Mouse (Mus musculus) kidney, postnatal 36 days (tissue): ENCODE results near the gene Gm10024.
"Not testable (repeated sequence)": the region's sequence is repeated elsewhere in the genome, so short reads cannot be mapped to it uniquely, and the experiment has no call there.

Experiments used
- DNase-seq, 2 experiments: peaks; one replicate each; pipeline ENCODE4 v3.0.0; 2021 to 2022; ENCODE audit warnings: mixed read lengths in 2 of 2

Gm10024 gene

DNA sequence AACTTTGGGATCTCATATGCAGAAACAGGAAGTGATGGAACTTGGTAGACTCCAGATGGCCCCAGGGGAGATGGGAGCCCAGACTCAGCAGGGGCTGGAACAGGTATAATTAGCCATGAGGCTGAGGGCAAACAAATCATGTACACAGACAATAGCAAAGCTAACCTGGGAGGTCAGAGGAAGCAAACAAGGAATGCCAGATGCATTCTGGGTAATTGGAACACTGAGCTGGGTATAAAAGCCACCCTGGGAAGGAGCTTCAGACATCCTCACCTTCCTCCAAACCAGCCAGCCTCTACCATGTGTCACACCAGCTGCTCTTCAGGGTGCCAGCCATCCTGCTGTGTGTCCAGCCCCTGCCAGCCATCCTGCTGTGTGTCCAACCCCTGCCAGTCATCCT is at the start of gene Gm10024:
Gm10024 (plus strand) TSS at position 301 of the 400 bp plus-strand sequence.
- not testable (repeated sequence) for DNase-seq

DNA sequence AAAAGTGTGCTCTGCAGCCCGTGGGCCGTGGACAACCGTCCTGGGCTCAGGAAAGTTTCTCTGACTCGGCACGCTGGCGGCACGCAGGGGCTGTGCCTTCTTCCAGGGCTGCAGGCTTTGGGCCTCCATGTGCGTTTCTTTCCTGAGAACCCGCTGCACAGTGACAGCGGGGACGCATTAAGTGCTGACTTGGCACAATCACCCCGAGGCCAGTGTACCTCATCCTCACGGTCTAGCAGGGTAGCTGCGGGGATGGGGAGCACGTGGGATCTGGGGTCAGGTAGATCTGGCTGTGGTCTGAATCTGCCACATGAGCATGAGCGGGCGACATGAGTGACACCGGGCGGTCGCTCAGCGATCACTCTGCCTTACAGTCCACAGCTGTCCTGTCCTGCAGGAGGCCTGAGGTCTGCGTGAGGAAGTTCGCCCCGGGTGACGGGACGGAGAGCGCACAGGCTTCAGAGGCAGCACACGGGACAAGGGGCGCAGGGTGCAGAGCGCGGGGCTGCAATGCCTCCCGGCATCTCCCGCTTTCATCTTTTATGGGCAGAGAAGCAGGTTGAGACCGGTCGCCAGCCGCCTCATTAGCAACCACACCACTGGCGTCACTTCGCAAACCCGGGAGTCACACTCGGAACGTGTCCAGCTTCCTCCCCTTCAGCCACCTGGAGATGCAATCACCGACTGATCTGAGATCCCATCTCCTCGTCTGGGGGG is 47.1 kb upstream of the Gm10024 start:
- DNase-seq: no peak

DNA sequence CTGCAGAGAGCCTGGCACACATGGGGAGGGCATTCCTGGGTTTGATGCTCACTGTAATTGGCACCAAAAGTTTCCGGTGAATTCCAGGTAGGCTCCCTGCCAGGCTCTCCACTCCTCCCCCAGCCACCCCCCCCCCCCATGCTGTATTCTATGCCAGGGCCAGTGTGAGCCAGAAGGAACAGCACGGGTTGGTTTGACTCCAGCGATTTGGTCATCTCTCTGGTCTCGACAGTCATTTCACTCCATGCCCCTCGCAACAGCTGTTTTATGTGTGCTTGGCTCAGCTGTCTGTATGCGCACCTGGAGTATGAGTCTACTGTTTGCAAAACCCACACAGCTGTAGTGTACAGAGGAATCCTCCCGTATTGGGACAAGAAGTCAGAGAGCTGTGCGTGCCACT is 44.9 kb upstream of the Gm10024 start:
- no peak for DNase-seq

DNA sequence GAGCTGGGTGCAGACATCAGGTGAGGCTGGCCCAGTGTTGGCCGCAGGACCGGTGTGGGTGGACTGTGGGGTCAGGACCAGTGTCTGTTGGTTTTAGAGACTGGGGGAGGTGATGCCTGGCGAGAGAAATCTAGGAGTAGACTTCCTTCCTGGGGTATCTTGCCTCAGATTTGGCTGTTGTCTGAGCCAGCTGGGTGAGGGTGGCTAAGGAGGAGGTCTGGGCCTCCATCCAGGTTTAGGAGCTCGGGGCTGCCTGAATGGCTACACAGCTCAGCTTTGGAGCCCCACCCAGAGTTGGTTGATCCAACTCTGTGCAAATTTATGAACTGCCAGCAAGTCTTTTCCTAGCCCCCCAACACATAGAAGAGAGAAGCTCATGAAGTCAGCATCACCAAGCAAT is 43.9 kb upstream of the Gm10024 start:
- no peak for DNase-seq

DNA sequence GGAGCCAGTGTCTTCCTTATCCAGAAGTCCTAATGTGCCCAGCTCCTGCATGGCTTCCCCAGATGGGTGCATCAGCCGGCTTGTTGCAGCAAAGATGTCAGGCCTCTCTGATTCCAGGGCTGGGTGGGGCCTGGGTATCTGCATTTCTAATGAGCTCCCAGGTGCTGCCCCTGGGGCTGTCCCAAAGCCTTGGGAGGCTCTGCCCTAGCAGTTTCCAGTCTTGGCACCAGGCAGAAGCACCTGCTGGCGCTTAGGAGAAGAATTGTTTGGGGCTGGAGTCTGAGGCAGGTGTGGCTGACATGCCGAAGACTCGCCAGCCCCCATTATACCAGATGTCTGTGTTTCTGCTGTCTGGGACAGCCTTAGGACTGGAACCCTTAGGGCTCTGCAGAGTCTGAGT is 40.5 kb upstream of the Gm10024 start:
- DNase-seq: no peak

DNA sequence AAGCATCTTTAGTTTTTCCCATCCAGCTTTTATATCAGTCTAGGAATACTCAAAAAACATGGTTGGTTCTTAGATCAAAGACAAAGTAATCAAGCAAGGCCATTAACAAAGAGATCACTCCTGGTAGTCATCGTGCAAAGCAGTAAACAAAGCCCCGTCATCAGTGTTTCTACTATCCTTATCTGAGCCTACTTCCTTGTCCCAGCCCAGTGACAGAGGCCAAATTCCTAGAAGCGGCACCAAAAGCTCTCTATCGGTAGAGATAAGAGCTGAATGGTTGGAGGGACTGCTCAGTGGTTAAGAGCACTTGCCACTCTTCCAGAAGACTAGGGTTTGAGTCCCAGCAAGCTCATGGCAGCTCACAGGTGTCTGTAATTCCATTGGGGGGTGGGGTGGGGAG is 39.7 kb upstream of the Gm10024 start:
- no peak for DNase-seq

DNA sequence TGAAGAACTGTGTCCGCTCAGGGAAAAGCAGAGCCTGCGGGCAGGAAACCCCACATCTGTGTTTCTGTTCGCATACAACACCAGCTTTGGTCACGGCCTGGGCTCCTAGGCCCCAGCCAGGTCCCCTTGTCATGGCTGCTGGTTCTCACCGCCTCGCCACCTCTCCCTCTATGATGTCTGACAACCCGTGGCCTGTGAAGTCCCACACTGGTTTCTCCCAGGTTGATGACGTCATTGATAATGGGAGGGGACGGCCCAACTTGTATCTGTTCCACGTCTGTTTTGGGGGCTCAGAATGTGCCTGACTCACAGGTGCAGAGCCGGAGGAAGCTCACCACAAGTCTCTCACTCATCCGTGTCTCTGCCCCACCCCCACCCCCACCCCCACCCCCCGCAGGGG is 37.5 kb upstream of the Gm10024 start:
- no peak for DNase-seq

DNA sequence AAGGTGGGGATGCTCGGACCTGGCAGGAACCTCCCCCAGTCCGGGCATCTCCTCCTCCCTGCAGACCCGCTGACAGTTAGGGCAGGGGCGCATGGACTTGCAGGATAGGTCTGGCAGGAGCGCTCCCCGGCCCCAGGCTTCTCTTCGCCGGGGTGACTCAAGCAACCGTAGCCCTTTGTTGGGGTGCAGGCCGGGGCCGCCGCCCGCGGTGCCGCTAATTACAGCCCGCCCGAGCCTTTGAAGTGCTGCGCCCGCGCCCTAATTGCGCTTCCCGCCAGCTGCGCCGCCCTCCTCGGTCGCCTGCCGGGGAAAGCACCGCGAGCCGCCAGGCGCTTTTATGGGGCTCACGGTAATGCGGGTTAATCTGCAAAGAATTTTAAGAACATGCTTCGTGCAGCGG is 33.7 kb upstream of the Gm10024 start:
- DNase-seq: no peak

DNA sequence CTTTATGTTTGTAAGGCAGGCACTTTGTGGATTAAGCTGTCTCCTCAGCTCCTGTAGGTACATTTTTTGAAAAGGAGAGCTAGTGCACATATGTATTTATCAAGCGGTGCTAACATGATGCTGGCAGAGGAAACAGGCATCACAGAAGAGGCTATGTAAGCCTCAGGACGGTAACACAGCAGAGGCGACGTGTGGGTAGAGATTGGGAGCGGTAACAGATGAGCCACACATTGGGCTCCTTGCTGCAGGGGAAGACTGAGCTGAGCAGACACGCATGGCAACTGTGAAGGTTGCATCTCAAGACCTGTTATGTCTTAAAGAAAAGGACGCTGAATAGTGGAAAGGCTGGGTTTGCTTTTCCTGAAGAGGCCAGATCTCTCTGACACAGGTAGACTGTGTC is 28.3 kb upstream of the Gm10024 start:
- DNase-seq: no peak

DNA sequence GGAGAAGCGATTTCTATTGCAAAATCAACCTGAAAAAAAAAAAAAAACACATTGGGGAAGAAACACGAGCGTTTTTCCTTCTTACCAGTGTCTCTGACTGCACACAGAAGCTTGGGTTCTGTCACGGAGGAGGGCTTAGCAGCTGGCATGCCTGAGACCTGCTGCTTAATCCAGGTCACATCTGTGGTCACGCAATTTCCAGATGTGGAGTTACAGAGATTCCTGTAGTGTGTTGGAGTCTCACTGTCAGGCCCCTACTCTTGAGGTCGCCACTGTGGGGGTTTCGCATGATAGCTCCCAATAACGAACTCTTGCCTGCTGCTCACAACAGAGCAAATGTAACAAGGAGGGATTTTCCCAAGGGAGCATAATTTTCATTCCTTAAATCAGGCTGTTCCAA is 27.1 kb upstream of the Gm10024 start:
- no peak for DNase-seq

DNA sequence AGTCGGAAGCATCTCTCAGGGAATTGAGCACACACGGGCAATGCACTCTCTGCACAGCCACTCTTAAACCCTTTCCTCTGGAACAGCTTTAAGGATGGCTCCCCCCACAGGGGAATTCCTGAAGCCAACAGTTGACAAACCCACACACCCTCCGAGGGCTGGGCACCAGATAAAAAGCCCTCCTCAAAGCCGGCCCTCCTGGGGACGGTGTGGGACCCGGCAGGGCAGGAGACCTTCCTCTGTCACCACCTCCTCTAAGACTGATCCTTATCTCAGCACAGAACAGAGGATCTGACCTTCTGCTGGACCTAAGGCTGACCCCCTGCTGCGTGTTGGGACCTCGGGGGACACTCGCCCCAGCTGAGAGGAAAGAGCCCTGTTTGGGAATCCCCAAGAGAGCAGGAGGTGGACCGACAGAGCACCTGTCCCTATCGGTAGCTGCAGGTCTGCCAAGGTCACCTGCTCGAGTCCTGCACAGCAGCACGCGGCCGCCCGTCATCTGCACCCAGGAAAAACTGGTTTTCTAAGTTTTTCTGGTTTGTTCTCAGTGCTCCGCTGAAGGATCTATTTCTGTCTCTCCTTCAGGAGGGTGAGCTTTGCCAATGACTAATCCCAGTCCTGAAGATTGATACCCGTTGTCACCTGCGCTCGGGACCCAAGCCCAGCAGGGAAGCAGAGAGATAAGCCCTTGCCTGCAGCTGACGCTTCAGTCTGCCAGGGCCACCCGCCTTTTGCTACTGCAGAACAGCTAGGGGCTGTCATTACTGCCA is 25.2 kb upstream of the Gm10024 start, which contains the start of gene Tspear:
Tspear (plus strand) TSS at position 675 of the 770 bp plus-strand sequence.
- DNase-seq: no peak

DNA sequence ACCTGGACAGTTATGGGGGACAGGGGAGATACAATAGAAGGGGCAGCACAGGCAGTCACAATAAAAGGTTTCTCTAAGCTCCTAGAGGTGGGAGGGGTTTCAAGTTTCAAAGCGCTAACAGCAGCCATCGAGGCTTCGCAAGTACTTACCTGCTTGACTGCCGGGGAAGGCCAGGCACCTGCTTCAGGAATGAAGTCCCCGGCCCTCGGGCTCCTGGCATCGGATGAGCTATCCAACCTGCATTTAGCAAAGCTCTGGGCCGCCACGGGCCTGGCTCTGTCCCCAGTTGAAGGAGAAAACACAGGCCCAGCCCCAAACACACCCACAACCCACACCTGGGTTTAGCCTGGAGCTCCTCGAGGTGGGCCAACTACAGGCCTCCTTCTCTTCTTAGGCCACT is 24.2 kb upstream of the Gm10024 start:
- no peak for DNase-seq

DNA sequence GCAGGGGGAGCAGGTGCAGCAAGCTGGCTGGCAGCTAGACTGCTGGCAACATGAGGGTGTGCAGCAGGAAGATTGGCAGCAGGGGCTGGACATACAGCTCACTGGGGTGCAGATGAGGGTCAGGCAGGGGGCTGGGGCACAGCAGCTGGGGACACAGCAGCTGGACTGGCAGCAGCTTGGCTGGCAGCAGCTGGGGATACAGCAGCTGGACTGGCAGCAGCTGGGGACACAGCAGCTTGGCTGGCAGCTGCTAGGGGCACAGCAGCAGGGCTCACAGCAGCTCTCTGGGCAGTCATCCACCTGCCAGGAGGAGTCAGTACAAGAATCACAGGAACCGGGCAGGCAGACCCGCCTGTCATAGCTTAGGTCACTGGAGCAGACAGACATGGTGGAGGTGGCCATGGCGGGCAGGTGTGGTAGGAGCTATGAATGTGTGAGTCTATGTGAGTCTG is 20.9 kb upstream of the Gm10024 start, which contains the start of gene Gm19402:
Gm19402 (minus strand) TSS at position 402 of the 452 bp plus-strand sequence.
- DNase-seq: not testable (repeated sequence)

DNA sequence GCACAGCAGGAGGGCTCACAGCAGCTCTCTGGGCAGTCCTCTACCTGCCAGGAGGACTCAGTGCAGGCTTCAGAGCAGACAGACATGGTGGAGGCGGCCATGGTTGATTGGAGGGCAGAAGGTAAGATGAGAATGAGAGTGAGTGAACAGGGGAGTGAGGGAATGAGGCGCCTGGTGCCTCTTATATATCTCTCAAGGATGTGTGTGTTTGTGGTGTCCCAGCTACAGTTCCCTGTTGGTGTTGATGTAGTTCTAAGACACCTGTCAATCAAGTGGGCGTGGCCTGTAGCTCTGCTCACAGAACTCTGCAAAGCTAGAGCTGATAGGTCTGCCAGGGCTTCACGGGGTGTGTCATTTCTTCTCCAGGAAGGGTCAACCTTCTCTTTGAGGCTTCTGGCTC is 14.1 kb upstream of the Gm10024 start, which contains the start of gene Gm9508:
Gm9508 (minus strand) TSS at position 101 of the 400 bp plus-strand sequence.
- no peak for DNase-seq

DNA sequence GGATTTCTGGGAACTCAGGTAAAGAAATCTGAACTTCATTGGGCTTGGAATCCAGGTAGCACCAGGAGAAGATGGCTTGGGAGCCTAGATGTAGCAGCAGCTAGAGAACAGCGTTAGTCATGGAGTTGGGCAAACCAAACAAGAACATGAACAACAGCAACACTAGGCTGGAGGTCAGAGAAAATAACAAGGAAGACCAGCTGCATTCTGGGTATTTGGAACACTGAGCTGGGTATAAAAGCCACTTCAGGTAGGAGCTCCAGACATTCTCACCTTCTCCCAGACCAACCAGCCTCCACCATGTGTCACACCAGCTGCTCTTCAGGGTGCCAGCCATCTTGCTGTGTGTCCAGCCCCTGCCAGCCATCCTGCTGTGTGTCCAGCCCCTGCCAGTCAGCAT is 4.9 kb upstream of the Gm10024 start, which contains the start of gene Gm10272:
Gm10272 (plus strand) TSS at position 301 of the 400 bp plus-strand sequence.
- no peak for DNase-seq

DNA sequence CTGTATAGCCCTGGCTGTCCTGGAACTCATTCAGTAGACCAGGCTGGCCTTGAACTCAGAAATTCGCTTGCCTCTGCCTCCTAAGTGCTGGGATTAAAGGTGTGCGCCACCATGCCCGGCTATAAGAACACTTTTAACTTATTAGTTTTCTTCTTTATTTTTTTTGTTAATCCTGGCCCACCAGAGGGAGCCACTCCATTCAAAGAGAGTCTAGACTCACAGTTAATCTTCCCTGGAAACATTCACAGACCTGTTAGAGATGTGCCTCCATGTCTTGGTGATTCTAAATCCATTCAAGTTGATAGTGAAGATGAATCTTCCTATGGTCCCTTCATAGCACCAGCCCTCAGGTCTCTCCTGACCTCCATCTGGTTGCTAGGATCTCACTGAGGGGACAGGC is 1.4 kb upstream of the Gm10024 start:
- no peak for DNase-seq

DNA sequence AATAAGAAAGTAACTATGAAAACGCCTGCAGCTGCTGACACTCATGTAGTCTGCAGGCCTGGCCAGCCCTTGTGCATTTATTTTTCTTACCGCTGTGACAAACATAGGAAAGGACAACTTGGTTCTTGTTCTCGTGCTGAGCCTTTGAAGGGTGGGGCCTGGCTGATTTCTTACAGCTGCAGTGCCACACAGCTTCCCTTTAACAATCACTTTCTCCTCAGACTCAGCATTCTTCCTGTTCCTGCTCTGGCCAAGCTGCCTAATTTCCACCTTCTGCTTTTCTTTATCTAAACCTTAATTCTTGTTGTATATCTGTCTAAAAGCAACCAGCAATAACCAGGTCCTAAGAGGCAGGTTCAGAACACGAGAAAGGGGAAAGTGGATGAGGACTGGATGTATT is 2.5 kb downstream of the Gm10024 start:
- no peak for DNase-seq

DNA sequence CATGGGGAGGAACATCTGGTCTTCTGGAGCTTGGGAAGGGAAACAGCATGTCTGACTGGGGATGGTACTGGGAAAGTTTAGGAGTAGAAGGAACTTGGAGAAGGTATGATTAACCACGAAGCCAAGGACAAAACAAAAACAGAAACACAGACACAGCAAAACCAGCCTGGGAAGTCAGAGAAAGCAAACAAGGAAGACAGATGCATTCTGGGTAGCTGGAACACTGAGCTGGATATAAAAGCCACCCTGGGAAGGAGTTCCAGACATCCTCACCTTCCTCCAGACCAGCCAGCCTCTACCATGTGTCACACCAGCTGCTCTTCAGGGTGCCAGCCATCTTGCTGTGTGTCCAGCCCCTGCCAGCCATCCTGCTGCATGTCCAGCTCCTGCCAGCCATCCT is 4.2 kb downstream of the Gm10024 start, which contains the start of gene Gm10142:
Gm10142 (plus strand) TSS at position 301 of the 400 bp plus-strand sequence.
- DNase-seq: no peak

DNA sequence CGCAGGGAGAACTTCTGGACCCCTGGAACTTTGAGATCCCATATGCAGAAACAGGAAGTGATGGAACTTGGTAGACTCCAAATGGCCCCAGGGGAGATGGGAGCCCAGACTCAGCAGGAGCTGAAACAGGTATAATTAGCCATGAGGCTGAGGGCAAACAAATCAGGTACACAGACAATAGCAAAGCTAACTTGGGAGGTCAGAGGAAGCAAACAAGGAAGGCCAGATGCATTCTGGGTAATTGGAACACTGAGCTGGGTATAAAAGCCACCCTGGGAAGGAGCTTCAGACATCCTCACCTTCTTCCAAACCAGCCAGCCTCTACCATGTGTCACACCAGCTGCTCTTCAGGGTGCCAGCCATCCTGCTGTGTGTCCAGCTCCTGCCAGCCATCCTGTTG is 9.0 kb downstream of the Gm10024 start, which contains the start of gene Krtap12-1:
Krtap12-1 (plus strand) TSS at position 301 of the 400 bp plus-strand sequence.
- DNase-seq: not testable (repeated sequence)

DNA sequence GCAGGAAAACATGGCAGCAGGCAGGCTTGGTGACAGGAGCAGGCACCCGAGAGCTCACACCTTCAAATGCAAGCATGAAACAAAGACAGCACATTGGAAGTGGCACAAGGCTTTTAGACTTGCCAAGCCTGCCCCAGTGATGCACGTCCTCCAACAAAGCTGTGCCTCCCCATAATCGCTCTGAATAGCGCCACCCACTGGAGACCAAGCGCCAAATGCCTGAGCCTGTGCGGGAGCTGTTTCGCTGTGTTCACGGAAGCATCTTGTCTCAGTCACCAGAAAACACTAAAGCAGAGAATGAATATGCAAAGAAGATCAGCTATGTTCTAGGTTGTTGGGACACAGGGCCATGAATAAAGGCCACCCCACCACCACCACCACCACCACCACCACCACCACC is 13.6 kb downstream of the Gm10024 start:
- no peak for DNase-seq

DNA sequence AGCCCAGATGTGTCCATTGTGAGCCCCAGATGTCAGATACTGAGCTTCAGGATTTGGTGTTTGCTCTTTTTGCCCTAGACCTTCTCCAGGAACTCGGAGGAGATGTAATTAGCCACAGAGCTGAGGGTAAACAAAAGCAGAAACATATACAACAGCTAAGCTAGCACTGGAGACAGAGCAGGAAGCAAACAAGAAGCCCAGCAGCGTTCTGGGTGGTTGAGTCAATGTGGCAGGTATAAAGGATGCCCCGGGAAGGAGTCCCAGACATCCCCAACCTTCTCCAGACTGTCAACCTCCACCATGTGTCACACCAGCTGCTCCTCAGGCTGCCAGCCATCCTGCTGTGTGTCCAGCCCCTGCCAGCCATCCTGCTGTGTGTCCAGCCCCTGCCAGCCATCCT is 14.9 kb downstream of the Gm10024 start, which contains the start of gene Gm10100:
Gm10100 (plus strand) TSS at position 301 of the 400 bp plus-strand sequence.
- no peak for DNase-seq

DNA sequence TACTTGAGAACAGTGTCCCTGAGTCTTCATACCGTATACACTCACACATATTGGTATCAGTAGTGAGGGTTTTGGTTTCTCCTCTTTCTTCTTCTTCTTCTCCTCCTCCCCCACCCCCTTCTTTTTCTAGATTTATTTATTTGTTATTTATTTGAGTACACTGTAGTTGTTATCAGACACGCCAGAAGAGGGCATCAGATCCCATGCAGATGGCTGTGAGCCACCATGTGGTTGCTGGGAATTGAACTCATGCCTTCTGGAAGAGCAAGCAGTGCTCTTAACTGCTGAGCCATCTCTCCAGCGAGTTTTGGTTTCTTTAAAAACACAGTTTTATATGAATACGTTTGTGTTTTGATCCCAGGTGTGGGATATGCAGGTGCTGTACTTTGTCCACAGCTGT is 17.0 kb downstream of the Gm10024 start:
- DNase-seq: peak in 1 of 2 experiments; percentile 40

DNA sequence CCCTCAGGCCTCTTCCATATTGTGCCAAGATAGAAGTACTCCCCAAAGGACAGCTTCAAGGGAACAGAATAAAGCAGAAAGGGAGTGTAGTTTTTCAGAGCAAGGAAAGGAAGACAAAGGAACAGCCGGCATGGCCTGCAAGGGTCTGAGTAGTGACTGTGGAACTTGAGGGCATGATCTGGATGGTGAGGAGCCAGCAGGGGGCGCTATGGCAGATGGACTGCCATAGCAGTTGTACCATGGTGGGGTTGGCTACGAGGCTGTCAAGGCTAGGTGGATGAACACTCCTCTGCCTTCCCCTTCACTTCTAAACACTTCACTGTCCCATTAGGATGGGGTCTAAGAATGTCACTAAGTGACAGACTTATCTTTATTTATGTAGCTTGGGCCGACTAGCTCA is 18.0 kb downstream of the Gm10024 start:
- DNase-seq: peak in 1 of 2 experiments; percentile 38

DNA sequence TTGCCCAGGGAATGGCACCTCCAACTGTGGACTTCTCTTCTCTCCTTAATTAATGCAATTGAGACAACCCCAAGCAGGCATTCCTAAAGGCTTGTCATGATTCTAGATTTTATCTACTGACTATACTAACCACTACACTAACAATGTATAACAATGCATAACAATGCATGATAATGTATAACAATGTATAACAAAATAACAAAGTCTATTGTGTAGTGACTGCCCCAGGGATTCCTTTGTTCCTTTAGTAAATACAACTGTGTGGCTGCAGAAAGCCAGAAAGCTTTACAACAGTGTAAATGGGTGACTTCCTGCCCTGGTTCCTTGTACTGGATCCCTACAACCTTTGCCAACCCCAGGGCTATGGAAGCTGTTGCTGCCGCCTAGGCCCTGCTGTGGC is 24.7 kb downstream of the Gm10024 start:
- no peak for DNase-seq
